Mouse (Mus musculus) kidney, postnatal 14 days (tissue): ENCODE measurements around the gene Fam57b.

Experiments used
- DNase-seq: peaks from one replicate; pipeline ENCODE4 v3.0.0; 2022; ENCODE audit warnings: mixed read lengths

The Fam57b gene

DNA sequence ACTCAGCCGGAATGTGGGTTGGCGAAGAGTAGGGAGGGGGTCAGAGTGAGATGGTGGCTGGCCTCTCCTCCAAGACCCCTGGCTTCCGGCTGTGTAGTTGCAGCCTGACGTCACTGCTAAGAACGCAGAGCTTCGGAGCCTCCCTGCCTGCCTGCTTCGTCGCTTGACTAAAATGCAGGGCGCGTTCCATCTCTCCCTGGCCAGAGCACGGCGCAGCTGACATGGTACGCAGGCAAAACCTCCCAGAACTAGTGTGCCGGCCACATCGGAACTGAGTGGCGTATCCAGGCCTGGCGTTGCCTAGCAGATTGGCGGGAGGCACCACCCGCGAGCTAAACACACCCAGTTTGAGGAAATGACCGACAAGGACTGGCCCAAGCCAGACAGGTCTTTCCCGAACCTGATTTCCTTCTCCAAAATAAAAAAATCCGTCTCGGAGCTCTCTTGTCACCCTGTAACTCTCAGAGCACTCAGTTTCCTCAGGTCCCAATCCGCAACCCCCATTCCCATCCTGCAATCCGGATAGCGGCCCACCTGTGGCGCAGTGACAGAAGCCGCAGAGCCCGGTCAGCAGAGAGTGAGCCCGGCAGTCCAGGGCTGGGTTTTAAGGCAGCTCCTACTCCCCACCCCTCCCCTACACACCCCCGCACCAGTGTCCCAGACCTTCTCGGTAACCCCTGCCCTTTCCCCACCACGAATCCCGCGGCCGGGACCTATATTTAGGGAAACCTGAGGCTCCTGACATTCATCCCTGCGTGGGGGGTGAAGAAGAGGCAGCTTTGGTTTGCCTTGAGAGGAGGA, 2.2 kb downstream of the Fam57b start:
- no peak for DNase-seq

DNA sequence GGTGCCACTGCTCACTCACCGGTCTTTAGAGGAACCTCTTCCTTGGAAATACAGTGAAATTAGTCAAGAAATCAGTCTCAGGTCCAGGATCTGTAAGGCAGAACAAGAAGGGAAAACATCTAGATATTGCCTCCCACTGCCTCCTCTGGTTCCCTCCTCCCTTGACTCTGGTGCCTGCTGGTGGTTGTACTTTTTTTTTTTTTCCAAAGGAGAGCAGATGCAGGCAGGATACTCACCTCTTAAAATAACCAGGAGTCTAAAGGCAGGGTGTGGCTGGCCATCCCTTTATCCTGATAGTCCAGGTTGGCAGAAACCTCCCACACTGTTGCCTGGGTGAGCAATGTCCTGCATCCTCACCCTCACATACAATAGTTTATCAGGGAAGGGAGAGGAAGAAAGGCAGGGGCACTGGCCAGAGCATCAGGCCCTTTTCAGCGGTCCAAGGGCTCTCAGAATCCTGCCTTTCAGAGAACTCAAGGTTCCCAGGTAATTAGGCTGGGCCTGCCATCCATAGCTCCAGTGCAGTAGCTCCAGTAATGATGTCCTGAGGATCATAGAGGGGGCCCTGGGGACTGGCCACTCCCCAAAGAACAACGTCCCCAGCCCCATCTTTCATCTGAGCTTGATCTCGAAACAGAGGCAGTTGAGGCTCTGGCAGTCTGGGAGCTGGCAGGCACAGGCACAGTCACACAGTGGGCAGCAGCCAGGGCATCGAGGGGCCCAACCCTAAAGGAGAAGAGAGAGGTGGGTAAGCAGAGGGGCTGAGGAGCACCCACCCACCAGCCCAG, 3.0 kb downstream of the Fam57b start:
- no peak for DNase-seq

DNA sequence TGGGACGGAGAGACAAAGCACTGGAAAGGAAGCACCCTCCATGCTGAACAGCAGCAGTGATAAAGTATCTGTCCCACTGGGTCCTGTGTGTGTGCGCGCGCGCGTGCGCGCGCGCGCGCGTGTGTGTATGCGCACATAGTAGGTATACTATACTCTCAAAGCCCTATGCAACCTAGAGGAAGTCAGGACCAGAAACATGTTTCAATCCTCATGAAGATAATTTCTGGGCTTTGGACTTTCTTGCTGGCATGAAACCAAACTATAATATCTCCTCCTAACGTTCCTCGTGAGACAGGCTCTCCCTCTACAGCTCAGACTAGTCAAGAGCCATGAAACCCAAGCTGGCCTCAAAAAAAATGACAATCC, 3.6 kb downstream of the Fam57b start:
- no peak for DNase-seq

DNA sequence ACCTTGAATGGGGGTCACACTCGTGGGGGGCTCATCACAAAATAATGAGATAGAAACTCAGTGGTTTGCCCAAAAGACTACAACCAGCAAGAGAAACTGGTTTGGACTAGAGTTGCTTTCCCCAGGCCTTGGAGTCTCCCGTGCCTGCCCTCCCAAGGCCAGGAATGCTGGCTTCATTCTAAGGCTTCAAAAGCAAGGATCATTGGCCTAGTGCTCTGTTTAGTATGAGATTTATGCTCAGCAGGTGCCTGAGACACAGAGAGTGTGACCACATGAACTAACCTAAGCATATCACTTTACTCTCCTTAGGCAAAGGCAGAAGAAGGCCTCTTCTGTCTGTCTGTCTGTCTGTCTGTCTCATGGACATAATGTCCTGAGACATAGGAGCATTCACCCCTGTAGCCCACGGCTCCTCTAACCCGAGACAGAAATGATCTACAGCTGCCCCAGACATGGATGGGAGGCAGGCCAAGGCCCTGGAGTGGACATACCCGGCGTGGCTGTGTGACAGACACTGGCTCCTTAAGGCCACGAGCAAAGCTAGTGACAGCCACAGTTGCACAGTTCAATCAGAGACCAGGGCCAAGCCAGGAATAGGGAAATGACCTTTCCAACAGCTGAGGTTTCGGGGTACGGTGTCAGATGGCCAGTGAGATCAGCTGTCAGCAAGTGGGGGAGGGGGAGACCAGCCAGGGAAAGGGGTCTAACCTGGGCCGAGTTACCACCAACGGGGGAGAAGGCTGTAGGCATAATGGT, 4.8 kb downstream of the Fam57b start:
- no peak for DNase-seq

DNA sequence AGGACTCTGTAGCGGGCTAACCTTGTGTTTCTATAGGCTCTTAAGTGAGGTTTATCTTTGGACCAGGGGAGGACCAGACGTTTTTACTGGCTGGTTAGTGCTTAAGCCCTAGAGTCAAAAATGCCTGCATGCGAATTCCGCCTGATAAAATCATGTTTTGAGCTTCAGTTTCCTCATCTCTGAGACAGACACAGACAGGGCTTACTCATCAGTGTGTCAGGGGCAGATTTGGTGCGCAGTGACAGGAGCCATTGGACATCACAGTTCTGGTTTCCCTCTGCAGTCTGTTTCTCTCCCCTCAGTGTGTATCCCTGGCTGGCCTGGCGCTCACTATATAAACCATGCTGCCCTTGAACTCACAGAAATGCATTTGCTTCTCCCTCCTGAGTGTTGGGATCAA, 5.7 kb downstream of the Fam57b start:
- no peak for DNase-seq

DNA sequence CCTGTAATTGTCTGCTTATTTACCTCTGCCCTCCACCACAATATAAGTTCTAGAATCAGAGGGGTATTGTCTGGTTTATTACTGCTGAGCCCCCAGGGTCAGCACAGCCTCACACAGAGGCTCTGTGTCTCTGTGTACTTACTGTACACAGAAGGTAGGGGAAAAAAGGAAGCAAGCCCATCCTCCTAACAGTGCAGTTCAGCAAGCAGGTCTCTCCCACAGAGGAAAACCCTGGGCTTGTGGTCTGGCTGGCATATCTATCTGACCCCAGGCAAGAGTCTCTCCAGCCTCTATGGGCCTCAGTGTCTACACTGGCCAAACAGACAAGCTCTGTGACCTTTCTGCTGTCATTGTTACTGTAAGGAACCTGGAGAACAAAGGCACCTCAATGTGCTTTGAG, 6.3 kb downstream of the Fam57b start:
- DNase-seq = no peak

DNA sequence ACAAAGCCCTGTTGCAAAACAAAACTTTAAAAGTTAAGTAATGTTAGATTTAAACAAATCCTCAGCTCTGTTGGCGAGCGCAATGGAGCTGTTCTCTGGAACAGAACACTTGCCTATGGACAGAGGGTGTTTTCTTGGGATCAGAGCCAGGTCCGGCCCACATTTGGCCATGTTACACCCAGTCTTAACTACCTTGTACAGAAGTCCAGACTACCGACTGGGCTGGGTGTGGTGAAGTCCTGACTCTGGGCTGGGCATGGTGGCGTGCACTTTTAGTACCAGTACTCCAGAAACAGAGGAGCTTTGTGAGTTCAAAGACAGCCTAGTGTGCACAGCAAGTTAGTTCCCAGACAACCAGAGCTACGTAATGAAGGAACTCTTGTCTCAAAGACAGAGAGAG, 9.5 kb downstream of the Fam57b start:
- peak; percentile 72 for DNase-seq

DNA sequence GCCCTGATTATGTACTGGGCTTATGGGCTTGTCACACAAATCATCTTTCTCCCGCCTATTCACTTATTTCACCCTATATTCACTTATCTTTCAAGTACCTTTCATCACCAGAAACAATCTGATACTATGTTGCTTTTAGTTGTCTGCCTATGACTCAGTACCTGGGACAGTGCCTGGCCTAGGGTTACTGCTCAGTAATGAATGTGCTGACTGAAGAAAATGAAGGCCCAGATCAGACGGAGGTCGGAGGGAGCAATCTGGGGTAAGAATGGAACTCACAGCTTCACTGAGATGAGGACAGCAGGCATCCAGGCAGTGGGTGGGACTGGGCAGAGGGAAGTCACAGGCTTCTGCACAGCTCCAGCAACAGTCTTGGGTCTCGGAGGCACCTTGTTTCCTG, 9.9 kb downstream of the Fam57b start:
- no peak for DNase-seq

DNA sequence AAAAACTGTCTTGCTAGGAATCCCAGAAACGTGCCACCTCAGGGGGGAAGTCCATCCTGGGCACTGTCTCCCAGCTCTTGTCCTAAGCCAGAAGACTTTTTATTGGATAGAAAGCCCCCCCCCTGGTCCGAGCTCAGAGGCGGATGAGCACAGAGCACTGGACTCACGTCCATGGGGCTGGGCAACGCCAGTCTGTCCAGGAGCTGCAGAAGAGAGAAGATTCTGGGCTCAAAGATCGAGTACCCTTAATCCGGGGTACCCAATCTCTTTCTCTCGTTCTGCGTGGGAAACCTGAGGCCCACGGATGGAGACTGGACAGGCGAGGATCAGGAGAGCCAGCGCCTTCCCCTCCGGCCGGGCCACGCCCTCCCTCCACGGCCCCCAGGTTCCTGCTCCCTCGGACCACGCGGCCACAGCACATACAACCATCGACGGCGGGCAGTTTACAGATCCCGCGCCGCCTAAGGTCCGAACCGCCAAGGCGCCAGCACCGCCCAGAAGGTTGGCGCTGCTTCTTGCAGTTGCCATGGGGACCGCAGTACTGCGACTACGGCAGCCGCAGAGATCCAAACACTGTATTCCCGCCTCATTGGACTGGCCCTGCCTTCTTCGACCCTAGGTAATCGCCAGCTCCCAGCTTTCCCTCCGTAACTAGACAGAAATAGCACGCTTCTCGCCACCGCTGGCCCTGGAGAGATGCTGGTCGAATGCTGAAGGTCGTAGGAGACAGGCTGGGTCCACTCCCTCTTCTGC, 11.4 kb downstream of the Fam57b start:
- peak; percentile 94 for DNase-seq

DNA sequence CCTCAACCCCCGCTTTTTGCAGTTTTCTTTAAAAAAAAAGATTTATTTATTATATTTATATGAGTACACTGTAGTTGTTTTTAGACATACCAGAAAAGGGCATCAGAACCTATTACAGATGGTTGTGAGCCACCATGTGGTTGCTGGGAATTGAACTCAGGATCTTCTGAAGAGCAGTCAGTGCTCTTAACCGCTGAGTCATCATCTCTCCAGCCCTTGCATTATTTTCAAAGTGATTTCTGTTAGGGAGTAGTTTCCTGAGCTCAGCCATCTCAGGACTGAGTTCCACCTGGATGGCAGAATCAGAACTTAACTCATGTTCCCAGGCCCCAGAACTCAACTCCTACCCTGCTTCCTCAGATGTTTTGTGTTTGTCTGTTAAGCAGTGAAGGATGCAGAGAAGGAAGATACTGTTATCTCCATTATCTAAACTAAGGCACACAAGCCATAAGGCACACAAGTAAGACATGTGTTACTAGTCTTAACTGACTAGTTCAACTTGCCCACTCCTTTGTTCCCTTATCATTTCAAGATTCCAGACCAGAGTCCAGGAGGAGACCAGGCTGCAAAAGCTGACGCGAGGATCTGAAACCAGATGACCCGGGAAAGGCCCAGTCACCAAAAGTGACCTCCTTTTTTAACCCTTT, 12.4 kb downstream of the Fam57b start:
- no peak for DNase-seq

DNA sequence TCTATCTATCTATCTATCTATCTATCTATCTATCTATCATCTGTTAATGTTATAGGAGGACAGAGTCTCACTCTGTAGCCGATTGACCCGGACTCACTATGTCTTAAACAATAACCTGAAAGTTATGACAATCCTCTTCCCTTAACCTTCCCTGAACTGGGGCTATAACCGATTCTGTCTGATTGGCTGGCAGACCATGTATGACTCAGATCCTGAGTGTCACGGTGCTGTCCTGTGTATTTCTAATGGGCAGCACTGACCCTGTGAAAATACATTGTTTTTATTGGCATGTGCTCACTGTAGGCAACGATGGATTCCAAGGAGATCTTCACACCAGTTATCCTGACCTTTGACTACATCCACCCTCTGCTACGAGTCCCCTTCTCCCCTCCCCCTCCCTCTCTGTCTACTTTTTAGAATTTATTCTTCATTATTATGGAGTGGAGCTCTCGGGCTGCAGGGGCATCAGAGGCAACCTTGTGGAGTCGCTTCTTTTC, 18.3 kb downstream of the Fam57b start:
- no peak for DNase-seq

DNA sequence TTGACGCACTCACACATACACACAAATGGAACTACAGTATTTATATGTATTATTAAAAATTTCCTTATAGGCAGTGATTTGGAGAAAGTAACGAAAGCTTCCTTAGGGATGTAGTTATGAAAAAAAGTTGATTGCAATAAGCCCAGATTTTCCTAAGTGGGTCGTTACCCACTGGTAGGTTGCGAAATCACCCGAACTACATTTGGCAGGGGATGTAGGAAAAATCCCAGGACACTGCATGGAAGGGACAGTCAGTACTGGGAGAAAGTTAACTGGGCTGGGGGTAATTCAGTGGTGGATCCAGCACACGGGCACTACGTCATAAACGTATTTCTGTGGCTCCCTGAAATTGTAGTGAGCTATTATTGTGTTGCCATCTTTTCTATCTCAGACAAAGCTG, 19.0 kb downstream of the Fam57b start:
- DNase-seq = no peak

DNA sequence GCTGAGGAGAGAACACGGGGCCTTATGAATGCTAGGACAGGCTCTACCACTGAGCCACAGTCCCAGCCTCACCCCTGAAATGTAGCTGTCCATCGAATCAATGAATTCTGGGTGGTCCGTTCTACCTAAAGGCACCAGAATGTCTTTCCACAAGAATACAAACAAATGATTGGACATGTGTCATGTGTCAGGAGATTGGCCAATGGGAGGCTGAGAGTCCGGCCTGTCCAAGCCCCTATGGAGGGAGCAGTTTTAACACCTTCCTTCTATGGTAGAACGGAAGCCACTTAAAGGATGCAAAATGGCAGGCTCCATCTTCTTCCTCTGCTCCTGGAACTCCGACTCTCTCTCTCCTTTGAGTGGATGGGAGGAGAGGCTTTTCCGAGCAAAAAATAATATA, 20.1 kb downstream of the Fam57b start:
- DNase-seq = no peak

DNA sequence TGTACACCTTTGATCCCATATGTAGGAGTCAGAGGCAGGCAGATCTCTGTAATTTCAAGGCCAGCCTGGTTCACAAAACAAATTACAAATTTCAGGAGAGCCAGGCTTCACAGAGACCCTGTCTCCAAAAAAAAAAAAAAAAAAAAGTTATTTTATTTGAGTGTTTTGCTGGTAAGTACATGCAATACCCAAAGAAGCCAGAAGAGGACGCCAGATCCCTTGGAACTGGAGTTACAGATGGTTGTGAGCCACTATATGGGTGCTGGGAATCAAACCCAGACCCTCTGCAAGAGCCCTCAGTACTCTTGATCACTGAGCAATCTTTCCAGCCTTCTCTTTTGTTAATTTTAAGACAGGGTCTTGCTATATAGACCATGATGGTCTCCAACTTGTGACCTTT, 21.4 kb downstream of the Fam57b start:
- no peak for DNase-seq

DNA sequence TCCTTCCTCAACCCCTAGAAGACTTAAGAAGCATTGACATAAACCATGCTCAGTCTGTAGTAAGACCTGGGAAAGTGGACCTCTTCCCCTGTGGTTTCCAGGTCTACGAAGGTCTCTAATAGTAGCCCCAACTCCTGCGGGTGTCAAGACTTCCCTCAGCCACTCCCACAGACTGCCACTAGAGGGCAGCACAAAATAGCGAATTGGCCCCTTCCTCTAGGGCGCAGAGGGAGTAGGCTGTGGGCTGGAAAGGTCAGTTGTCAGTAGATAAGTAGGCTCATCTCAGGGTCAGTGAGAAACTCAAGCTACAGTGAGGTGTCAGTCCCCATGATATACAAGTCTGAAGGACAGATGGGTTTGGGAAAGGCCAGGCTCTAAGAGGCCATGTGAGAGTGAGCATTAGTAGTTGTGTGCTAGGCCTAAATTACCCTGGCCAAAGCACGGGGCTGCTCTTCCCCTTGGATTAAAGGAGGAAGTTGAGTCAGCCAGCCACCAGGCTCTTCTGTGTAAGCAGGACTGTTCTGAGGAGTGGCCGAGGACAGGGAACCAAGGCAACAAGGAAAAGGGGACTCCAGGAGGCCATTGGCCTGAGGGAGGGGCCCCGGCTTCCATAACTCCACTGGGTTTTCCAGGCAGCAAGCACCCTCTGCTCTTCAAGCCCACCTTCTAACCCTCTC, 24.5 kb downstream of the Fam57b start:
- DNase-seq = peak; percentile 82

DNA sequence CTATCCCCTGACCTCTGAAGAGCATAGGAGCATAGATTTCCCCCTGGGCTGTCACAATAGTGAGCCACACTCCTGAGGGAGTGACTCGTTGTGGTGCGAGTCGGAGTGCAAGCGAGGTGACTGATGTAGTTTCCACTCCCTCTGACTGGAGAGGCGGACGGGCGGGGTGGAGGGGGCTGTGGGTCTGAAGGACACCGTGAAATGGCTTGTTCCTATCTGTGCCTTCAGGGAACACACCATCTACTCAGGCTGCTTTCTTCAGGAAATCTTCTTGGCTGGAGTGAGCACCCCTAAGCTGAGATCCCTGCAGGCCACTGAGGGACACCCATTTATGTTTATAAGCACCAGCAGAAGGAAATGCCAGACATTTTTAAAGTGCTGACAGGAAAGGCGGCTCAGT, 25.3 kb downstream of the Fam57b start:
- DNase-seq = no peak

DNA sequence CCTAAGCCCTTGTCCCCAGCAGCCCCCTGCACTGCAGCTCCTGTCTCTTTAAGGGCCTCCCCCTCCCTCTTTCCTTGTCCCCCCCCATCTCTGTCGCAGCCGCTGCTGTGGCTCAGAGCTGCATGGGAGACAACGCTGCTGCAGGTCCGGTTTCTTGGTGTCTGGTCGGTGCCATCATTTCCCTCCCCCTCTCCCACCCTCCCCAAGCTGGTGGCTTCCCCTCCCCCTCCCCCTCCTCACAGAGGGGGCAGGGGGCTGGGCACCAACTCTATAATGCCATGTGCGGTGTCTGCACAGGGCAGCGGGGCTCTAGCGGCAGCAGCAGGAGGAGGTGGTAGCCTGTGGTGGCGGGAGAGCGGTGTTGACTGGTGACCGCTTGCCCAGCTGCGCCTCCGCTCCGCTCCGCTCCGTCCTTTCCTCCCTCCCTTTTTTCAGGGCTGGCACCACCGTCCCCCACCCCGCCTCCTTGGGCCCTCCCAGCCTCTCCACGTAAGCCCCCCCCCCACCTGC, 25.8 kb downstream of the Fam57b start:
- DNase-seq = no peak

DNA sequence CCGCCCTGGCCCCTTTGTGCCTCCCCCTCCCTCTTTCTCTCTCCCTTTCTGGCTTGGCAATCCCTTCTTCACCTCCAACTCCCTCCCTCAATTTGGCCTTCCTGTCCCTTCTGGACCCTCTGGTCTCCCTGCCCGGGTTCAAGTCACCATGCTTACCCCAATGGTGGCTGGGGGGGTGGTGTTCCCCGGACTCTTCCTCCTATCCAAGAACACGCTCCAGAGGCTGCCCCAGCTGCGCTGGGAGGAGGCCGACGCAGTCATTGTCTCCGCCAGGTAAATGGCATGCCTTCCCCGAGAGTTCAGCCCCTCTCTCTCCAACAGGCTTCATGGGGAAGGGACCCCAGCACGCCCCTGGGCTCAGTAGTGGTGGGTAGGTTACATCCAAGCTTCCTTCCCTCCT, 26.5 kb downstream of the Fam57b start:
- DNase-seq = no peak

DNA sequence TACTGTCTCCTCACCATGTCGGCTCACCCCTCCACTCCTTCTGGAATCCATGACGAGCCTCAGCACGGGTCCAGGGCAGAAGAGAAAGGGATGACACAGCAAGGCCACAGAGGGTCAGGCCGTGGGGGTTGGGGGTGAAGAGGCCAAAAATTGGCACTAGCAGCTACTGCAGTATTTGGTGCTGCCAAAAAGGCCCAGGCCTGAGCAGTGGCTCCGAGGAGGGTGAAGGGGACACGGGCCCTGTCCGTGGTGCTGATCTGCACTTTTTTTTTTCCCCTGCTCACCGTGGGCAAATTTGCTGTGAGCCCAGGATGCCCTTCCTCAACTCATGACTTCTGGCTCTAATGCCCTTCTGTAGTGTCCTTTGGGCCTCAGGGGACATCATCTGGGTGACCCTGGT, 27.9 kb downstream of the Fam57b start:
- DNase-seq = no peak

DNA sequence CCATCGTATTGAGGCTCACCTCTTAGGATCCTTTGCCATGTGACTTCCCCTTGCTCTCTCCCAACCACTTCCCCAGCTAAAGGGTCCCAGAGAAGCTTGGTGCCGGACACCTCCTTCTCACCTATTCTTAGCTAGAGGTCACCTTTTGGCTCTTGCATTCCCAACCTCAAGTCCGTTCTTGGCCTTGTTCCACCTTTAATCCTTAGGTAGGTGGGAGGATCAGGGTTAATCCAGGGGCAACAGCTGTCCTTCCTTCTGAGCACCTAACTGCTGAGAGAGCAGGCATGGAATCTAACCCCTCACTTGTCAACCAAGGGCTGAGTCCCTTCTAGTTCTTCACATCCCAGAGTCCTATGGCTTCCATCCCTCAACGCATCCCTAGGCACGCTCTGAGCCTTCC, 28.5 kb downstream of the Fam57b start:
- no peak for DNase-seq

DNA sequence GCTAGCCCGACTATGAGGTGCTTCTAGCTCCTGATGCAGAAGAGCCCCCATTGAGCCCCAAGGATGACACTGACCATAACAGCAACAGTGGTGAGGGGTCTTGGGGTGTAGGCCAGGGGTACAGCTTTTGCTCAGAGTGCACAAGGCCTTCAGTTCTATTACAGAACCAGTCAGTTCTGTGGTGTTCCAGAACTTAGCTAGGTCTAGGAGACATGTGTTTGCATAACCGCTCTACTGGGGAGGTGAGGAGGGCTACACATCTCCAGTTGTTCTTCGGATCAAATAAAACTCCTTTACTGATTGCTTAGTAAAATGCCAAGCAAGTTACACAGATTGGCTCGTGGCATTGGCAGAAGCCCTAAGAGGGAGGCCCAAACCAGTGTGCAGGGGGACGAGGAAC, 34.1 kb downstream of the Fam57b start, which contains the start of gene 4930451I11Rik:
TSS of gene 4930451I11Rik (minus strand) at position 101 of the 400 bp plus-strand sequence.
- DNase-seq = no peak
